Mouse (Mus musculus) spleen, adult 2 months (tissue): ENCODE results near the gene Cd209f. TPM values are rescaled to one million over a fixed set of nuclear protein-coding genes. Genes with fewer than 3 reads are reported as not detected.

ENCODE experiments used
- polyA plus RNA-seq: library from polyadenylated mRNA; depleted of rRNA; stranded (reverse); fragments of >200 nt; gene quantifications from 2 replicates; pipeline ENCODE4 v1.2.3, GENCODE M21; 2012; rRNA removed

Gene Cd209f
- polyA plus RNA-seq, 1 experiment, result 10.7 TPM

Other genes with a start within 250 kb of the Cd209f start
- 3.6 and 3.7 TPM in 2 replicates for gene Cd209d, start 227.3 kb downstream of the Cd209f start, polyA plus RNA-seq
- gene Cd209b, start 179.0 kb downstream of the Cd209f start, polyA plus RNA-seq, result 2.6 and 7.8 TPM in 2 replicates
- 0.40 and 0.53 TPM in 2 replicates for gene Cd209c, start 151.1 kb downstream of the Cd209f start, polyA plus RNA-seq
- 1.1 and 4.6 TPM in 2 replicates for gene Cd209g, start 28.3 kb upstream of the Cd209f start, polyA plus RNA-seq
- gene Evi5l, start 60.7 kb upstream of the Cd209f start, polyA plus RNA-seq, result 10.2 and 12.9 TPM in 2 replicates
- gene Prr36, start 111.6 kb upstream of the Cd209f start, polyA plus RNA-seq, result 0.14 and 0.16 TPM in 2 replicates
- 0.02 and 0.06 TPM in 2 replicates for gene Lrrc8e, start 121.0 kb upstream of the Cd209f start, polyA plus RNA-seq
- 24.9 and 28.7 TPM in 2 replicates for gene Map2k7, start 132.9 kb upstream of the Cd209f start, polyA plus RNA-seq
- gene Gm49320, start 133.0 kb upstream of the Cd209f start, polyA plus RNA-seq, result 0.63 and 1.2 TPM in 2 replicates
- gene Tgfbr3l, start 142.4 kb upstream of the Cd209f start, polyA plus RNA-seq, result 13.9 and 25.2 TPM in 2 replicates
- gene Snapc2, start 147.2 kb upstream of the Cd209f start, polyA plus RNA-seq, result 19.6 and 22.9 TPM in 2 replicates
- 4.1 and 4.4 TPM in 2 replicates for gene Ctxn1, start 153.4 kb upstream of the Cd209f start, polyA plus RNA-seq
- gene Timm44, start 170.1 kb upstream of the Cd209f start, polyA plus RNA-seq, result 42.1 and 42.8 TPM in 2 replicates
- 1.6 and 1.7 TPM in 2 replicates for gene Ccl25, start 219.4 kb upstream of the Cd209f start, polyA plus RNA-seq
- 19.3 and 23.2 TPM in 2 replicates for gene Elavl1, start 219.6 kb upstream of the Cd209f start, polyA plus RNA-seq